Mouse (Mus musculus) lung, postnatal 0 days (tissue): ENCODE results near the gene Ptprn2. TPM values are rescaled to one million over a fixed set of nuclear protein-coding genes. Genes with fewer than 3 reads are reported as not detected.

Source experiments
- ATAC-seq: fragments of 200-750 bp; cut with Nextera tagmentation; 2 replicates; pipeline ENCODE4 v1.8.0; 2017; ENCODE audit warnings: moderate library complexity
- DNase-seq: peaks from one replicate; pipeline ENCODE4 v3.0.0-alpha.2; 2016; ENCODE audit warnings: low spot score
- H3K27ac ChIP-seq: fragments of 300-500 bp; sonication (generic); 2 replicates; pipeline ENCODE4 v1.5.1; 2014; ENCODE audit warnings: antibody characterized with exemption, mild to moderate bottlenecking, low read length, mixed read lengths
- H3K27me3 ChIP-seq: fragments of 300-500 bp; sonication (generic); replicated peaks from 2 replicates; pipeline ENCODE4 v1.6.1; 2014; ENCODE audit warnings: low read length, mixed read lengths; ENCODE audit not compliant: insufficient read depth
- H3K36me3 ChIP-seq: fragments of 300-500 bp; sonication (generic); 2 replicates; pipeline ENCODE4 v1.6.1; 2014; ENCODE audit warnings: low read length, mixed read lengths; ENCODE audit not compliant: insufficient read depth
- H3K4me1 ChIP-seq: fragments of 300-500 bp; sonication (generic); 2 replicates; pipeline ENCODE4 v1.6.1; 2014; ENCODE audit warnings: antibody characterized with exemption, low read depth, low read length, mixed read lengths; ENCODE audit not compliant: insufficient read depth
- H3K4me2 ChIP-seq: fragments of 300-500 bp; sonication (generic); replicated peaks from 2 replicates; pipeline ENCODE4 v1.6.1; 2014; ENCODE audit warnings: low read depth, mild to moderate bottlenecking, low read length, moderate library complexity, mixed read lengths
- H3K4me3 ChIP-seq: fragments of 300-500 bp; sonication (generic); 2 replicates; pipeline ENCODE4 v1.5.1; 2014; ENCODE audit warnings: low read depth, low read length
- H3K9ac ChIP-seq: fragments of 300-500 bp; sonication (generic); replicated peaks from 2 replicates; pipeline ENCODE4 v1.6.1; 2014; ENCODE audit warnings: low read depth, mild to moderate bottlenecking
- H3K9me3 ChIP-seq: fragments of 300-500 bp; sonication (generic); 2 replicates; pipeline ENCODE4 v1.6.1; 2016; ENCODE audit warnings: low read length, mixed read lengths
- CTCF ChIP-seq: IDR thresholded peaks from 2 replicates; pipeline ENCODE4 v1.5.1; 2016; ENCODE audit warnings: antibody characterized with exemption, mild to moderate bottlenecking
- EP300 ChIP-seq: IDR thresholded peaks from 2 replicates; pipeline ENCODE4 v1.6.1; 2016; ENCODE audit warnings: antibody characterized with exemption, mild to moderate bottlenecking, control low read depth
- WGBS: fragments of 180-500 bp; shearing (Covaris S2); extraction: QIAGEN DNeasy Blood & Tissue Kit; methylation state at CpG from one replicate; pipeline ENCODE4 v1.1.7; 2014; 5-methylcytosine and 5-hydroxymethylcytosine counted together
- polyA plus RNA-seq: library from polyadenylated mRNA; unstranded; fragments of >200 nt; fragmentation: Nextera tagmentation; extraction: Ambion mirVana; gene quantifications from 2 replicates; pipeline ENCODE4 v1.2.1, GENCODE M21; 2015

Gene Ptprn2
- polyA plus RNA-seq, 1 experiment from 2014 or later: 0.24 TPM

DNA sequence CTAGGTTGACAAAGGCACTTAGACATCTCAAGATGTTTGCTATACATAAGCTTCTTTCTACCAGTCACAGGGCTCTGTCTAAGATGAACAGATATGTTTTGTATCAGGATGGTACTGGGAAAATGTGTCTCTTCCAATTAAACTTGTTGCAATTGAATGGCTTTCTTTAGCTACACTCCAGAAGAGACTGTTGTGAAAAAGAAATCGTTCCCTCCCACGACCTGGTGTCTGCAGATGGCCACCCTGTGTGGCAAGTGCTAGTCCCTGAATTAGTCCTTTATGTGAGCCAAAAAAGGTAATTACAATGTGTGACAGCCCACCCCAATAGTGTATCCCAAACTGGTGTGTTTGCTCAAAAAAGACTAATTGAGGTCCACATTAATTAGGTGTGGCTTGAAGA lies 235.5 kb downstream of the Ptprn2 start:
- Histone ChIP-seq H3K4me2 (no peak overlapping the region), H3K4me1 (no peaks in the 10 kb centered on the region), H3K4me3 (no peak overlapping the region), H3K27me3 (no peaks in the 10 kb centered on the region), H3K9ac (no peak overlapping the region), H3K36me3 (no peaks in the 10 kb centered on the region), H3K27ac (no peak overlapping the region), H3K9me3 (no peaks in the 10 kb centered on the region)
- WGBS: 81% methylated on average over 2 of the region's 2 CpGs
- no peak for TF ChIP-seq CTCF
- TF ChIP-seq EP300: no peak
- DNase-seq: no peak
- no peak for ATAC-seq

DNA sequence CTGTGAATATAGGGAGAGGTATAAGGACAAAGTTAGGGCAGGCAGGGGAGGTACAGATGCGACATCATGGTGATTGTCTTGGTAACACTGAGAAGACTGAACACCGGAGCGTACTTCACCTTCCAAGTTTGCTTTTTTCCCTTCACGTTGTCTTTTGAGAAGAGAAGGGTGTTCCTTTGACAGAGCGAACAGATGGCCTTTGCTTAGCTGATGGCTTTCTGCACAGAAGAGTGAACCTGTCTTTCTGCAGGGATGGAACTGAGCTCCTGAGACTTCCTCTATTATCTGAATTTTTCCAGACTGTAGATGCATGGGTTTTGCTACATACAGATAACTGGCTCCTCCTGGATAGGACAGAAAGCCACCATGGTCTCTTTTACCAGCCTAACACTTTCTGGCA lies 254.6 kb downstream of the Ptprn2 start:
- H3K4me3 ChIP-seq: no peak overlapping the region
- DNase-seq (no peak), ATAC-seq (no peak)
- no peaks in the 10 kb centered on the region for H3K4me1 ChIP-seq
- no peaks in the 10 kb centered on the region for H3K9me3 ChIP-seq
- 79% methylated on average over 5 of the region's 5 CpGs for WGBS
- H3K36me3 ChIP-seq: no peaks in the 10 kb centered on the region
- H3K27me3 ChIP-seq: no peaks in the 10 kb centered on the region
- H3K4me2 ChIP-seq: no peak overlapping the region
- no peak for TF ChIP-seq EP300
- TF ChIP-seq CTCF: no peak
- H3K9ac ChIP-seq: no peak overlapping the region
- no peak overlapping the region for H3K27ac ChIP-seq

DNA sequence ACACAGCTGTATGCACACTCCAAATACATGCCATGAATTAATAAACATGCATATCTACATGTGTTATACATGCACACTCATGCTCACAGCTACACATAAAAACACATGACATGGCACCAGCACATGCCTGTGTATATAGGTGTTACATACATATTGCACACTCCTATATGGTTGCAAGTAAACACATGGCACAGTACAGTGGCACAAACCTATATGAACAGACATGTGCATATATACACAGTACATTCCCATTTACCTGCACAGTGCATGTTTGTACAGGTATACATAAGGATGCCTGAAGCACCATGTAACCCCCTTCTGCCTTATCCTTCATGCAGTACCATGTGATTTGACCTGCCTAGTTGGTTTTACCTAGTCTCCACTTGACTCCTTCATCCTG lies 255.8 kb downstream of the Ptprn2 start:
- no peaks in the 10 kb centered on the region for H3K9me3 ChIP-seq
- H3K27ac ChIP-seq: no peak overlapping the region
- ATAC-seq (no peak), DNase-seq (no peak)
- H3K27me3 ChIP-seq: no peaks in the 10 kb centered on the region
- H3K4me3 ChIP-seq: no peak overlapping the region
- no peak overlapping the region for H3K9ac ChIP-seq
- H3K4me1 ChIP-seq: no peaks in the 10 kb centered on the region
- no peak overlapping the region for H3K4me2 ChIP-seq
- no peaks in the 10 kb centered on the region for H3K36me3 ChIP-seq
- no peak for TF ChIP-seq EP300
- no peak for TF ChIP-seq CTCF

DNA sequence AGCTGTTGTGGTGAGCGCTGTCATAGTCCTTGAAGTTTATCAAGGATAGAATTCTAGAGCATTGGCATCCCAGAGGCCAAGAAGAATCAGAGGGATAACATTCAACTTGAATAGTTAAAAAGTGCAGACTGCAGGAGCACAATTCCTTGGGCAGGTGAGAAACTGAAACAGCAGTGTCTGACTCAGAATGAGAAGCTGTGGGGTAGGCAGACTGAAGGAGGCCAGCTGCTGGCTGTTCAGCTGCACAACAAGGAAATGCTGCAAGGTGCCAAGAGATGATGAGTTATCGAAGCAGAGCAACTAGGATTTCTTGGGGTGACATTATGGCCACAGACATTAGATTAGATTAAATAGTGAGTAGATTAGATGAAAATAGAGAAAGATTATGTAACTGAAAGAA lies 260.9 kb downstream of the Ptprn2 start:
- no peaks in the 10 kb centered on the region for H3K9me3 ChIP-seq
- TF ChIP-seq CTCF (no peak), EP300 (no peak)
- ATAC-seq: no peak

DNA sequence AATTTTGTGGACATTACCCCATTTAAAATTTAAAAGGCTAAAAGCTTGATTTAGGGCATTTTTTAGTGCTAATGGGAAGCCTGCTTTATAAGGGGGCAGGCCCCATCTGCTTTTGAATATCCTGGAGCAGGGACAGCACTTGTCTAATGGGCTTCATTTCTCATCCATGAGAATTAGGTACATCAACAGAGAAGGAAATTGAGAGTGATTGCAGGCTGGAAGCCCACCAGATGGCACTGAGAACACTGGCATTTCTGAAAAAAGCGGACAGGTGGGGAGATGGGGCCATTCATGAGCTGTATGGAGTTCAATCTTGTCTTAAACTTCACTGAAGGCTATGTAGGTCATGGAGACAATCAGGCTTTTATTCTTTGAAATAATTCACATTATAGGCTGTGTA lies 267.3 kb downstream of the Ptprn2 start:
- Histone ChIP-seq H3K9me3 (no peaks in the 10 kb centered on the region), H3K27me3 (no peaks in the 10 kb centered on the region), H3K27ac (no peak overlapping the region), H3K36me3 (no peaks in the 10 kb centered on the region), H3K9ac (no peak overlapping the region), H3K4me3 (no peak overlapping the region), H3K4me2 (no peak overlapping the region), H3K4me1 (no peaks in the 10 kb centered on the region)
- no peak for DNase-seq
- 66% methylated on average over 1 of the region's 1 CpGs for WGBS
- TF ChIP-seq EP300 (no peak), CTCF (no peak)
- ATAC-seq: no peak

More for the DNA sequence above, 260.9 kb downstream of the Ptprn2 start:
- Histone ChIP-seq H3K4me2 (no peak overlapping the region), H3K36me3 (no peaks in the 10 kb centered on the region), H3K9ac (no peak overlapping the region), H3K27ac (no peak overlapping the region), H3K4me3 (no peak overlapping the region), H3K4me1 (no peaks in the 10 kb centered on the region), H3K27me3 (no peaks in the 10 kb centered on the region)
- DNase-seq: no peak
- WGBS: 67% methylated on average over 2 of the region's 2 CpGs

DNA sequence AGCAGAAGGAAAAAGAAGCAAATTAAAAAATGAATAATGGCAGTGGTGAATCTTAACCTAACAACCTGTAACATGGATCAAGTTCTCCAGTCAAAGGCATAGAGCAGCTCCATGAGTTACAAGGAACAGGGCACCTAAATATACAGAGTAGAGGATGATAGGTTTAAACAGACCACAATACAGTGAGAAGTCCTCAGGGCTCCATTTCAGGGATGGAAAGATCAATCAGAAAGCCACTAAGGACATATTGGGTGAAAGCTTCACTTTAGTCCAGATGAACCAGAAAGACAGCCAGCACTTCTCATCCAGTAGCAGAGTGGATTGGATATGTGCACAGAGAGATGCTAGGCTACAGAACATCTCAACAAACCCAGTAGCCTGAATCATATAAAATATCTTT lies 278.4 kb downstream of the Ptprn2 start:
- no peak overlapping the region for H3K9ac ChIP-seq
- no peak overlapping the region for H3K4me3 ChIP-seq
- no peak overlapping the region for H3K4me2 ChIP-seq
- no peak overlapping the region for H3K27ac ChIP-seq
- no peak for ATAC-seq
- DNase-seq: no peak
- no peaks in the 10 kb centered on the region for H3K27me3 ChIP-seq
- no peaks in the 10 kb centered on the region for H3K4me1 ChIP-seq
- TF ChIP-seq CTCF: no peak
- TF ChIP-seq EP300: no peak
- H3K9me3 ChIP-seq: no peaks in the 10 kb centered on the region
- H3K36me3 ChIP-seq: no peaks in the 10 kb centered on the region

DNA sequence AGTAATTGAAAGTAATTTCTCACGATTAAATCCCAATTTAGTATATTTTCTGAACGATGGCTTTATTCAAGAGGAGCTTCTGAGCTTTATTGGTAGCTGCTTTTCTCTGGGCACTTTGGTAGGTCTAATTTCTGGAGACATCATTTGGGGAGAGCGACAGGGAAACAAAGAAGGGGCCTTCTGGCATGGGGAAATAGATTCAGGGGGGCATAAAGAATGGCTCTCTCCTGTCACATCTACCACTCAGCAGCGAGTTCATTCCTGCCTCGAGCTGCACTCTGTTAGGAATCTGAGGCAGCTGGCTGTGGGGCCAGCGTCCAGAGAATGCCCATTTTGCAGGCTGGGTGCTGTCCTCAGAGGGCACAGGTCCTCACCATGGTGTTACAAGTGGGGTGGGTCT lies 285.4 kb downstream of the Ptprn2 start:
- H3K27ac ChIP-seq: no peak overlapping the region
- ATAC-seq (no peak), DNase-seq (no peak)
- no peak for TF ChIP-seq CTCF
- no peak for TF ChIP-seq EP300
- H3K4me1 ChIP-seq: peaks cover 2% of the 10 kb centered on the region; the same call in 1 of the 2 replicates
- H3K9ac ChIP-seq: no peak overlapping the region
- H3K4me2 ChIP-seq: no peak overlapping the region
- H3K4me3 ChIP-seq: no peak overlapping the region
- no peaks in the 10 kb centered on the region for H3K9me3 ChIP-seq
- no peaks in the 10 kb centered on the region for H3K27me3 ChIP-seq
- H3K36me3 ChIP-seq: no peaks in the 10 kb centered on the region
- WGBS: 65% methylated on average over 6 of the region's 6 CpGs
